Mouse (Mus musculus) lung, adult 2 months (tissue): ENCODE data around the gene Gm11060.

Source experiments
- CTCF ChIP-seq: fragments of 200-500 bp; IDR thresholded peaks from 2 replicates; pipeline ENCODE4 v1.5.1; 2011; ENCODE audit warnings: mild to moderate bottlenecking, low read length, control low read depth; ENCODE audit not compliant: insufficient read depth
- POLR2A ChIP-seq: fragments of 200-500 bp; IDR thresholded peaks from 2 replicates; pipeline ENCODE4 v1.6.1; 2011; ENCODE audit warnings: low read depth, mild to moderate bottlenecking, control low read depth, low read length, borderline replicate concordance; ENCODE audit errors: extremely low read depth

DNA sequence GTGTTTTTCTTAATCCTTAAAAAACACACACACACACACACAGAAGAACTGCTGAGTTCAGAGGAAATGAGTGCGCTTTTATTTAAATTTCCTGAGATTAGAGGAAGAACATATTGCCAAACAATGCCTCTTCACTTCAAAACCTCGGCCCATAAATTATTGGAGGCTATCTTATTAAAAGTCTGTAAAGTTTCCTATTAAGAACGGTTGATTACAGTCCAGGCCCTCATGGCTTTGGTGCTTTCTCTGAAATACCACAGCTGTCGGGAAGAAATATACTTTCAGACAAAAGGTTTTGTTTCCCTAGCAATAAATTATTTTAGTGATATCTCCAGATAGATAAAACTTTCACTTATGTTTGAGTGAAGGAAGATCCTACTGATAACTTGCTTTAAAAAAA lies 48.7 kb upstream of the Gm11060 start:
- TF ChIP-seq CTCF = no peak
- TF ChIP-seq POLR2A = no peak
